Mouse (Mus musculus) neural tube, embryonic 11.5 days (tissue): ENCODE measurements at regions not wholly inside any gene's neighbourhood (a gene's known extent, or its start where the extent isn't known, plus 50 kb on each side); places are given as distances from the start of the nearest gene placed in this dataset.
"Not testable (repeated sequence)": the region's sequence is repeated elsewhere in the genome, so short reads cannot be mapped to it uniquely, and the experiment has no call there.

Source experiments
- ATAC-seq: fragments of 200-750 bp; cut with Nextera tagmentation; 2 replicates; pipeline ENCODE4 v1.8.0; 2017; ENCODE audit warnings: moderate number of reproducible peaks, mild to moderate bottlenecking, moderate TSS enrichment, moderate library complexity; ENCODE audit not compliant: insufficient read depth, low FRiP score, low TSS enrichment
- DNase-seq: peaks from one replicate; pipeline ENCODE4 v3.0.0-alpha.2; 2015; ENCODE audit warnings: low spot score
- H3K27ac ChIP-seq: fragments of 300-500 bp; sonication (generic); 2 replicates; pipeline ENCODE4 v1.5.1; 2014; ENCODE audit warnings: low read depth, mild to moderate bottlenecking, low read length
- H3K27me3 ChIP-seq: fragments of 300-500 bp; sonication (generic); 2 replicates; pipeline ENCODE4 v1.6.1; 2014; ENCODE audit warnings: mild to moderate bottlenecking, low read length, mixed read lengths; ENCODE audit not compliant: control insufficient read depth, insufficient read depth
- H3K36me3 ChIP-seq: fragments of 300-500 bp; sonication (generic); 2 replicates; pipeline ENCODE4 v1.6.1; 2014; ENCODE audit warnings: mild to moderate bottlenecking, low read length, moderate library complexity, mixed read lengths; ENCODE audit not compliant: control insufficient read depth, insufficient read depth
- H3K4me1 ChIP-seq: fragments of 300-500 bp; sonication (generic); 2 replicates; pipeline ENCODE4 v1.6.1; 2014; ENCODE audit warnings: low read length, mixed read lengths; ENCODE audit not compliant: control insufficient read depth, insufficient read depth
- H3K4me2 ChIP-seq: fragments of 300-500 bp; sonication (generic); 2 replicates; pipeline ENCODE4 v1.6.1; 2014; ENCODE audit warnings: low read depth, mild to moderate bottlenecking, moderate library complexity
- H3K4me3 ChIP-seq: fragments of 300-500 bp; sonication (generic); 2 replicates; pipeline ENCODE4 v1.5.1; 2014; ENCODE audit warnings: low read depth, low read length
- H3K9ac ChIP-seq: fragments of 300-500 bp; sonication (generic); 2 replicates; pipeline ENCODE4 v1.6.1; 2014; ENCODE audit warnings: mild to moderate bottlenecking, low read length
- H3K9me3 ChIP-seq: fragments of 300-500 bp; sonication (generic); 2 replicates; pipeline ENCODE4 v1.6.1; 2016; ENCODE audit warnings: low read length; ENCODE audit not compliant: control insufficient read depth
- WGBS: fragments of 180-500 bp; shearing (Covaris S2); extraction: QIAGEN DNeasy Blood & Tissue Kit; methylation state at CpG from one replicate; pipeline ENCODE4 v1.1.7; 2014; 5-methylcytosine and 5-hydroxymethylcytosine counted together

DNA sequence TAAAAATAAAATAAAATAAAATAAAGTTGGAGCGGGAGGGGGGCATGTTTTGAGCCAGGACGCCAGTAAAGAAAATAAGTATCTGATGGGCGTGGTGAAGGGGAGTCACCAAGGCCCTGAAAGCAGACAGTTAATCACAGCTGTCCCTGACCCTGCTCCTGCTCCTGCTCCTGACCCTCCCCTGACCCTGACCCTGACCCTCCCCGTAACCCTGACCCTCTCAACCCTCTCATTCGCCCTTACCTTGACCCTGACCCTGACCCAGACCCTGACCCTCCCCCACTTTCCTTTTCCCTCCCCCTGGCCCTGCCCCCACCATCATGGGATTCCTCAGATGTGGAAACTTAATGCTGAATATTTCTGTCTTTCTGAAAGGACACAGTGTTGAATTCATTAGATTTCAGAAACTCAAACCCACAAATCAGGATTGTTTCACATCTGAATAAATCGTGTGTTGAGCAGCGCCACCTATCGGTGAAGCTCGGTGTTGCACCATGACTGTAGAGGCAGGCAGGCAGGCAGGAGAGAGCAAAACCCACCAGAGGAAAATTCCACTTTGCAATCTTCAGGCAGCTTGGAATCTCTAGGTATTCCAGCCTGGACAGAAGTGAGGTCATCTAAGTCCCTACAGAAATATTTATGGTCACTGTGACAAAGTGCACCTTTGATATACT, 145.9 kb upstream of the Rhobtb1 start:
- ATAC-seq (no peak), DNase-seq (peak; percentile 72)
- Histone ChIP-seq H3K9me3 (no peaks in the 10 kb centered on the region), H3K4me1 (no peaks in the 10 kb centered on the region), H3K36me3 (no peaks in the 10 kb centered on the region), H3K27ac (no peak overlapping the region), H3K4me3 (no peak overlapping the region), H3K9ac (no peak overlapping the region), H3K4me2 (no peak overlapping the region), H3K27me3 (no peaks in the 10 kb centered on the region)
- WGBS = 44% methylated on average over 9 of the region's 9 CpGs

DNA sequence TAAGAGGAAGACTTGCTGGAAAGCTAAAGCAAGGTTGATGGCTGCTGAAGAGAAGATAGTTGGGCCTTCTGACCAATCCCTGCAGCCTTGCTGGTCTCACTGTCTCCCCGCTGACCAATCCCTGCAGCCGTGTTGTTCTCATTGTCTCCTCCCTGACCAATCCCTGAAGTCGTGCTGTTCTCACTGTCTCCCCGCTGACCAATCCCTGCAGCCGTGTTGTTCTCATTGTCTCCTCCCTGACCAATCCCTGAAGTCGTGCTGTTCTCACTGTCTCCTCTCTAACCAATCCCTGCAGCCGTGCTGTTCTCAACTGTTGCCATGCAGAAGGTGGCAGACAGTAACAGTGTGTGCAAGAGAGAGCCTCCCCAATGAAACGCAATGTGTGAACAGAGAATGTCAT, 142.6 kb upstream of the Rhobtb1 start:
- not testable (repeated sequence) for ATAC-seq, H3K36me3 ChIP-seq, H3K9ac ChIP-seq, H3K4me3 ChIP-seq, H3K27ac ChIP-seq, H3K4me1 ChIP-seq, H3K4me2 ChIP-seq, H3K27me3 ChIP-seq, DNase-seq, H3K9me3 ChIP-seq
- WGBS = 91% methylated on average over 8 of the region's 8 CpGs

- Histone ChIP-seq H3K9ac (no peak overlapping the region), H3K27ac (no peak overlapping the region), H3K27me3 (no peaks in the 10 kb centered on the region), H3K4me3 (no peak overlapping the region), H3K4me2 (no peak overlapping the region), H3K36me3 (no peaks in the 10 kb centered on the region), H3K4me1 (no peaks in the 10 kb centered on the region), H3K9me3 (no peaks in the 10 kb centered on the region)
- WGBS = 75% methylated on average over 30 of the region's 30 CpGs
- ATAC-seq (no peak), DNase-seq (peak; percentile 31)
These were observed 130.2 kb upstream of the Rhobtb1 start for GRCm38 (mm10) chr10:69020811-69021743.

DNA sequence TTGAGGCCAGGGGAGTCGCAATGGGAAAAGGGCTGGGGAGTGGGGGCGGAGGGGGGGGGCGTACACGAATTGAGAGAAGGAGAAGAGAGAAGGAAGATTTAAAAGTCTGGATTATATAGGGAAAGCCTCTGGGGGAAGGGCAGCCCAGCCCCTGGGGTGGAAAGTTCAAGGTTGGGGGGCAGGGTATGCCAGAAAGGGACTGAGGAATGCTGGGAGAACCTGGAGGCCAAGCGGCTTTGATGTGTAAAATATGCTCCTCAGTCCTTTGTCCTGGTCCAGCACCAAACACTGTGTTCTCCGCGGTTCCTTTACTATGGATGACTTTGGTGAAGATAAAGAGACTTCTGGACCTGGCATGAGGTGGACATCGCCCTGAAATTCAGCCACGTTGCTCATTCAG, 117.8 kb upstream of the Rhobtb1 start:
- no peaks in the 10 kb centered on the region for H3K27me3 ChIP-seq
- H3K36me3 ChIP-seq = no peaks in the 10 kb centered on the region
- H3K4me1 ChIP-seq = no peaks in the 10 kb centered on the region
- no peak overlapping the region for H3K4me3 ChIP-seq
- H3K4me2 ChIP-seq = no peak overlapping the region
- no peak overlapping the region for H3K9ac ChIP-seq
- H3K27ac ChIP-seq = no peak overlapping the region
- 67% methylated on average over 9 of the region's 9 CpGs for WGBS
- H3K9me3 ChIP-seq = no peaks in the 10 kb centered on the region
- DNase-seq (no peak), ATAC-seq (no peak)

DNA sequence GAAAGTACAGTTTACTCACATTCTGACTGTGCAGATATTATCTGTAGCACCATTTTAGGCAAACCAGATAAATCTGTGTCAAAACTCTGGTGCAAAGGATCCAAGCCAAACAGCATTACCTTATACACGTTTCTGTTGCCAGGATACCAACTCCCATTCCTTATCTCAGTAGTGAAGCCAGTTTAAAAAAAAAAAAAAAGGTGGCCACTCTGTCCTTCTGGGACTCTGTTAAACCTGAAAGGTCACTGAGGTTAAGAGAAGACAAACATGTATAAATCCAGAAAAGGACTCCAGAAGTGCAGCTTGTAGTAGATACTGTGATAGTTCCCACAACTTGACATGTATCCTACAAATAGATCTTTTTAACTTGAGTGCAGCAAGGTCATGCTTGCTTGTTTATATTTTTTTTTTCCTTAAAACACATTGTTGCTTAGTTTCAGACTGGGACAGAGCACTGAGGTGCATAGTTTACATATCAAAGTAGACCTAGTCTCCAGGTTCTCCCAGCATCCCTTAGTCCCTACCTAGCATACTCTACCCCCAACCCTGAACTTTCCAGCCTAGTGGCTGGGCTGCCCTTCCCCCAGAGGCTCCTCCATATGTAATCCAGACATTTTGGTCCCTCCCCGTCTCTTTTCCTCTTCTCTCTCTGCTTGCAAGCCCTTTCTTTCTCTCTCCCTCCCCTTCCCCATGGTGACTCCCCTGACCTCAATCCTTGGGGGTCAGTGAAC, 116.7 kb upstream of the Rhobtb1 start:
- 50% methylated on average over 2 of the region's 2 CpGs for WGBS
- no peaks in the 10 kb centered on the region for H3K36me3 ChIP-seq
- no peak overlapping the region for H3K4me3 ChIP-seq
- ATAC-seq = no peak
- DNase-seq = no peak
- H3K4me1 ChIP-seq = no peaks in the 10 kb centered on the region
- no peaks in the 10 kb centered on the region for H3K27me3 ChIP-seq
- H3K4me2 ChIP-seq = no peak overlapping the region
- no peaks in the 10 kb centered on the region for H3K9me3 ChIP-seq
- no peak overlapping the region for H3K9ac ChIP-seq
- no peak overlapping the region for H3K27ac ChIP-seq

DNA sequence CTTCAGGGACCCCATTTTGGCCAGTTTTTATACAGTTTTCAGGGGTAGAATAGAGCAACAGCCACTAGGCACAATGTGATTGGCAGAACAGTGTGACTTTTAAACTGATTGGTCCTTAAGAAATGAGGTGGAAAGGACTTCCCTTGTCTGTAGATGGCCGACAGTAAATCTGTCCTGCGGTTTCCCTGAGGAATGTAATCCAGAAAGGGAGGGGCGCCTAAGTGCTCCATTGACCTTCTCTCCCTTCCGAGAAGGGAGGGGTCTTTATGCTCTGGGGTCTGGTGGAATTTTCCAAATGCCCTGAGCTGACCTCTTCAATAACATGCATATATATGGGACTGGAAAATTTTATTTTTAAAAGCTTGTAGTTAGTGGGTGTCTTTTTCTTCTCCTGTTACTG, 115.7 kb upstream of the Rhobtb1 start:
- DNase-seq, H3K4me3 ChIP-seq, H3K27me3 ChIP-seq, H3K9me3 ChIP-seq, H3K9ac ChIP-seq, H3K4me2 ChIP-seq, H3K4me1 ChIP-seq, H3K36me3 ChIP-seq, ATAC-seq, H3K27ac ChIP-seq: not testable (repeated sequence)
- 69% methylated on average over 4 of the region's 4 CpGs for WGBS

DNA sequence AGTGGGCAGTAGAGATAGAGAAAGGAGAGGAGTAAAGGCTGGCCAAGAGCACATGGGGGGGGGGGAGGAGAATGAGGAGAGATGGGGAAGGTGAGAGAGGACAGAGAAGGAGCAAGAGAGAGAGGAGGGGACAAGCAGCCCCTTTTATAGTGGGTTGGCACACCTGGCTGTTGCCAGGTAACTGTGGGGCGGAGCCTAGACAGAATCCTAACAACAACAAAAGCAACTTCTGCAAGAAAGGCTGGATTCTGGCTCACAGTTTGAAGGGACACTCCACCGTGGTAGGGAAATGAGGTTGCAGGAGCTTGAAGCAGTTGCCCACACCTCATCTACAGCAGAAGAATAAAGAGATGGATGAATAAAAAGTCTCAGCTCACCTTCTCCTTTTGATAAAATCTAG, 115.1 kb upstream of the Rhobtb1 start:
- no peaks in the 10 kb centered on the region for H3K36me3 ChIP-seq
- no peak overlapping the region for H3K4me2 ChIP-seq
- no peak for ATAC-seq

GRCm38 (mm10) chr10:69044171-69044651, 107.0 kb upstream of the Rhobtb1 start:
- H3K9me3 ChIP-seq = no peaks in the 10 kb centered on the region
- no peak overlapping the region for H3K4me2 ChIP-seq
- ATAC-seq (no peak), DNase-seq (peak; percentile 57)
- WGBS = 21% methylated on average over 12 of the region's 12 CpGs
- H3K9ac ChIP-seq = no peak overlapping the region
- H3K27me3 ChIP-seq = no peaks in the 10 kb centered on the region
- no peaks in the 10 kb centered on the region for H3K36me3 ChIP-seq
- H3K4me3 ChIP-seq = no peak overlapping the region
- H3K27ac ChIP-seq = 0 out of 2 replicates have a peak overlapping the region, but pooled peaks have one; percentile 4
- H3K4me1 ChIP-seq = peaks cover 4% of the 10 kb centered on the region; the same call in 1 of the 2 replicates

More for the DNA sequence above, 115.1 kb upstream of the Rhobtb1 start:
- WGBS = 77% methylated on average over 2 of the region's 2 CpGs
- no peak for DNase-seq
- Histone ChIP-seq H3K9ac (no peak overlapping the region), H3K27me3 (no peaks in the 10 kb centered on the region), H3K9me3 (no peaks in the 10 kb centered on the region), H3K4me1 (no peaks in the 10 kb centered on the region), H3K4me3 (no peak overlapping the region), H3K27ac (no peak overlapping the region)
